Mouse (Mus musculus) embryonic facial prominence, embryonic 11.5 days (tissue): ENCODE measurements around the gene Gm21860. TPM values are rescaled to one million over a fixed set of nuclear protein-coding genes. Genes with fewer than 3 reads are reported as not detected.

Experiments used
- polyA plus RNA-seq: library from polyadenylated mRNA; unstranded; fragments of >200 nt; fragmentation: Nextera tagmentation; extraction: Ambion mirVana; gene quantifications from 2 replicates; pipeline ENCODE4 v1.2.1, GENCODE M21; 2014

Gene Gm21860
- polyA plus RNA-seq, 1 experiment from 2014 or later: not detected

Other genes with a start within 250 kb of the Gm21860 start
- gene Gm47283, start 29.9 kb upstream of the Gm21860 start, polyA plus RNA-seq: not detected in 2 replicates
- not detected in 2 replicates for gene Gm21748, start 84.4 kb upstream of the Gm21860 start, polyA plus RNA-seq